Mouse (Mus musculus): ENCODE measurements at regions not wholly inside any gene's neighbourhood (a gene's known extent, or its start where the extent isn't known, plus 50 kb on each side); places are given as distances from the start of the nearest gene placed in this dataset.

- no peak for TF ChIP-seq CTCF (IDR thresholded peaks at IDR 0.05; ENCODE audit: low read depth)
- H3K27ac ChIP-seq (ENCODE audit: low read depth) = no peak overlapping the region
- H3K9me3 ChIP-seq (ENCODE audit: low read depth, low read length) = no peaks in the 10 kb centered on the region
- 50% methylated on average over 10 of the region's 10 CpGs for WGBS
- DNase-seq (peak; percentile 3), ATAC-seq (ENCODE audit: insufficient read depth) (no peak)
- H3K4me1 ChIP-seq (ENCODE audit: insufficient read depth) = no peaks in the 10 kb centered on the region
- no peak overlapping the region for H3K4me3 ChIP-seq (ENCODE audit: low read depth, low read length)
- no peak overlapping the region for H3K4me2 ChIP-seq
- no peaks in the 10 kb centered on the region for H3K27me3 ChIP-seq (ENCODE audit: insufficient read depth, low read length)
- H3K9ac ChIP-seq = no peak overlapping the region
- H3K36me3 ChIP-seq (ENCODE audit: insufficient read depth) = no peaks in the 10 kb centered on the region
Observed at GRCm38 (mm10) chr4:94437717-94438435, 118.5 kb upstream of the Gm10306 start.

- no peak for TF ChIP-seq CTCF (IDR thresholded peaks at IDR 0.05; ENCODE audit: low read depth)
- no peak for ATAC-seq (ENCODE audit: insufficient read depth)
- H3K27me3 ChIP-seq (ENCODE audit: insufficient read depth, low read length) = no peaks in the 10 kb centered on the region
- H3K36me3 ChIP-seq (ENCODE audit: insufficient read depth) = no peaks in the 10 kb centered on the region
- H3K4me3 ChIP-seq (ENCODE audit: low read depth, low read length) = no peak overlapping the region
- H3K27ac ChIP-seq (ENCODE audit: low read depth) = no peak overlapping the region
- H3K4me2 ChIP-seq = no peak overlapping the region
- WGBS = 72% methylated on average over 6 of the region's 6 CpGs
- no peak for DNase-seq
- no peaks in the 10 kb centered on the region for H3K9me3 ChIP-seq (ENCODE audit: low read depth, low read length)
- H3K9ac ChIP-seq = no peak overlapping the region
- H3K4me1 ChIP-seq (ENCODE audit: insufficient read depth) = no peaks in the 10 kb centered on the region
Observed at GRCm38 (mm10) chr4:94439159-94439836, 117.0 kb upstream of the Gm10306 start.

DNA sequence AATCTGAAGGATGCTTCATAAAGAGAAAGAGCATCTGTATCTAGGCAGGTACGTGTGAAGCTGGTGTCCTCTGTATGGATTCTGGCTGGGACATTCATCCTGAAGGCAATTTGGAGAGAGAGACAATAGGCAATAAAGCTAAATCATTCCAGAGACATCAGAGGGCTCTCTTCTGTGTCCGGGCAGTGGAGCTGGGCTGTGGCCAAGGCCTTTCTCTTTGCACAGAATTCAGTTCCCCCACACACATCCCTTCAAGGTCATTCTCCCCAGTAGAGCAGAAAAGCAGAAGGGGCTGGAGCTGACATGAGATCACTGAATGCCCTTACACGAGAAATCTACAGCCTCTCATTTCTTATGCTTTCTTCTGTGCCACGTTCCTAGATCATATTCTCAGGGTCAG is 109.7 kb upstream of the Gm10306 start:
- Histone ChIP-seq H3K36me3 (ENCODE audit: insufficient read depth) (no peaks in the 10 kb centered on the region), H3K9me3 (ENCODE audit: low read depth, low read length) (no peaks in the 10 kb centered on the region), H3K4me2 (no peak overlapping the region), H3K4me1 (ENCODE audit: insufficient read depth) (no peaks in the 10 kb centered on the region), H3K4me3 (ENCODE audit: low read depth, low read length) (no peak overlapping the region), H3K9ac (no peak overlapping the region), H3K27ac (ENCODE audit: low read depth) (no peak overlapping the region), H3K27me3 (ENCODE audit: insufficient read depth, low read length) (no peaks in the 10 kb centered on the region)
- ATAC-seq (ENCODE audit: insufficient read depth) (no peak), DNase-seq (no peak)
- 60% methylated on average over 4 of the region's 4 CpGs for WGBS
- no peak for TF ChIP-seq CTCF (IDR thresholded peaks at IDR 0.05; ENCODE audit: low read depth)
